Mouse (Mus musculus): Measurements from ENCODE around the gene Gls.

The Gls gene

GRCm38 (mm10) chr1:52233143-52233713, at the start of gene Gls:
Gene Gls (minus strand): TSS chr1:52233232.
- in situ Hi-C loops (cut with MboI, MseI) = loop anchor here in 1 of 2 experiments (5.0 kb wide), 1 partner anchor 264 kb away; no protein-coding TSS in a partner anchor

GRCm38 (mm10) chr1:52279831-52280595, 47.0 kb upstream of the Gls start:
- in situ Hi-C loops (cut with MboI, MseI) = no loop called here

GRCm38 (mm10) chr1:52279331-52279730, 46.3 kb upstream of the Gls start:
- in situ Hi-C loops (cut with MboI, MseI) = no loop called here

DNA sequence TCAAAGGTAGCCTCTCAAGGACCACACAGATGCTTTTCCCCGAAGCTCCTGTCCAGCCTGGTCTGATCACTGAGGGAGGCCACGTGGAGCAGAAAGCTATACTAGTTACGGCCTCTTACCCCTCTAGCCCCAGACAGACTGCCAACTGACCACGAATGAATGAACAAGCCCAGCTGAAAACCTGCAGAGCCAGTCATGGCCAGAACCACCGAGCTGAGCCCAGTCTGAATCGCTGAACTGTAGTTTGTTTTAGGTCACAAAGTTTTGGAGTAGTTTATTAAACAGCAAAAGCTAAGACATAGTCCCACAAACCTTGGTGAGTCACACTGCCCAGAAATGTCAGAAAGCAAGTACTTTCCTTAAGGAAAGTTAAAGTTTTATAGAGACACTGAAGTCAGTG, 45.0 kb upstream of the Gls start:
- in situ Hi-C loops (cut with MboI, MseI) = no loop called here

DNA sequence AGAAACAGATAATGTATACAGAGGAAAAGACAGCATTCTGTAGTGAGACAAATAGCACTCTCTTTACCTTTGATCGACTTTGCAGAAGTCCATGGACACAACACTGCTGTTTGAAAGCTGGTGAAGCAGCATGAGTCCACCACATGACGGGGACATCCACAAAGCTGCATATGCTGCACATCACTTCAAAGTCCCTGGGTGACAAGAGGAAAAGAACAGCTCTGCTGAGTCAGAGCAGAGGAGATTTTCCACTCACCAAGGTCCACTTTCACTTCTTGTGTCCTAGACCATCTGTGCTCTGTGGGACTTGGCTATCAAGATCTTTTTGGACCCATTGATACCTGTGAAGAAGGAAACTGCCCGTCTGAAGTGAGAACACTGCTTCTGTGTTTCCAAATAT, 41.2 kb upstream of the Gls start:
- in situ Hi-C loops (cut with MboI, MseI) = no loop called here

- in situ Hi-C loops (cut with MboI, MseI) = no loop called here
These were observed 39.1 kb upstream of the Gls start for GRCm38 (mm10) chr1:52272018-52272678.

GRCm38 (mm10) chr1:52270354-52270753, 37.3 kb upstream of the Gls start:
- in situ Hi-C loops (cut with MboI, MseI) = no loop called here

- in situ Hi-C loops (cut with MboI, MseI) = loop anchor here in 1 of 2 experiments (5.0 kb wide), 1 partner anchor 97 kb away; no protein-coding TSS in a partner anchor
These were observed 36.6 kb upstream of the Gls start for GRCm38 (mm10) chr1:52269596-52269995.

GRCm38 (mm10) chr1:52268006-52268405, 35.0 kb upstream of the Gls start:
- in situ Hi-C loops (cut with MboI, MseI) = loop anchor here in 1 of 2 experiments (5.0 kb wide), 1 partner anchor 96 kb away; no protein-coding TSS in a partner anchor

- in situ Hi-C loops (cut with MboI, MseI) = loop anchor here in 1 of 2 experiments (5.0 kb wide), 1 partner anchor 95 kb away; no protein-coding TSS in a partner anchor
These were observed 34.6 kb upstream of the Gls start for GRCm38 (mm10) chr1:52267606-52268005.

DNA sequence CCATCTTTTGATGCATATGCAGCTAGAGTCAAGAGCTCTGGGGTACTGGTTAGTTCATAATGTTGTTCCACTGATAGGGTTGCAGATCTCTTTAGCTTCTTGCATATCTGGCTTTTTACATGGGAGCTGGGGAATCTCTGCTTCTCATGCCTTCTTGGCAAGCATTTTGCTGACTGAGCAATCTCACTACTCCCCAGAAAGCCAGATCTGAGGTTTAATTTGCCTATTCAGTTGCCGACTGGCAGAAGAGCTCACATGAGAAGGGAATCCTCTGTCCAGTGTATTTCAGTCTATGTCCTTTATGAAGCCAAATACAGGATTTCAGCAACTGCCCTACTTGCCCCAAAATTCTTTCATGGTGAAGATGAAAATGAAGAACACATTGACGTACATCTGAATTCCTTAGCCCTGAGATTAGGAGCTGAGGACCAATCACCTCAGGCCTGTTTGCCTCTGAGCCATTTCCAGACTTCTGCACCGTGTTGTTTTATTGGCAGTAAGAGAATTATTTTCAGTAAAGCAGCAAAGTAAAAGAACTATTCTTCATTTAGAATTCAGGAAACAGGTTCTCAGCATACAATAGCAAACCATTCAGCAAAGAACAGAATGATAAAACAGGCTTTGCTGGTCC, 33.0 kb upstream of the Gls start:
- in situ Hi-C loops (cut with MboI, MseI) = loop anchor here in 1 of 2 experiments (5.0 kb wide), 1 partner anchor 94 kb away; no protein-coding TSS in a partner anchor

DNA sequence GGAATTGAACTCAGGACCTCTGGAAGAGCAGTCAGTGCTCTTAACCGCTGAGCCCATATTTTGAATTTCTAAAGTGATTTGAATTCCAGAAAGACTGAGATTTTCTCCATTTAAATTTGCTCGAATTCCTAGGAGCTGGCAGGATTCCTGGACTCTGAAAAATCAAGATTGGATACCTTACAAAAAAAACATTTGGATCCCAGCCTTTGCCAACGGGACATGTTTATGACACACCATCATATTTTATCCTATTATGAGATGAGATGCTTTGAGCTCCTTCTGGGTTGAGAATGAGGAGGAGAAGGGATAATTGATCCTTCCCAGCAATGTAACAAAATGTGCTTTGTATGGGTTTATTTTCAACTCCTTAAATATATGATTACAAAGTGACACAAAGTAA, 31.3 kb upstream of the Gls start:
- in situ Hi-C loops (cut with MboI, MseI) = no loop called here

DNA sequence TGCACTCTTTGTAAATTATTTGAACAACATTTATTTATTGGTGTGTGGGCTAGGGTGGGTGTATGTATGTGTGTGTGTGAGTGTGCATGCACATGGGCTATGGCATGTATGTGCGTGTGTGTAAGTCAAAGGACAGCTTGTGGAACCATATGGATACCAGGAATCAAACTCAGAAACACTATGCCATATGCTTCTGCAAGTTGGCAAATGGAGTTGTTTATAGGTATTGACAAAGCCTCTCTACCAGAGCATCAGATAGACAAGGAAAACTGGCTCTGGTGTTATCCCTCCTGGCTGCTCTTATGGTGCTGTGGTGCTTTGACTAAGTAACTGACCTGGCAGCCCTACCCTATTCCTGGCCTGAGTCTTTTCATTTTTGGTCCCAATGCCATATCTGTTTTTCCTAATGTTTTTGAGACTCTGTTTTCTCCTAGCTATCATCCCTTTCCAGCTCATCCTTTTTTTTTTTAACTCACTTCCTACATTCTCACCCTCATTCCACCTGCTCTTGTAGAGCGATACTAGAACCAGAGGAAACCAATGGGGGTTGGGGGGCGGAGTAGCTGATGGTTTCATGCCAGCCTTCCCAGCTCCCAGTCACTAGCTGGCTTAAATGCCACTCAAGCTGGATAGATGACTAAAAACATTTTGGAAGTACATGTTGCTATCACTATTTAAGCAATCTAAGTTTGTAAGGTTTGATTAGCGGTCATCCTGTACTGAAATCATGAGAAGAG, 27.5 kb upstream of the Gls start:
- in situ Hi-C loops (cut with MboI, MseI) = no loop called here

DNA sequence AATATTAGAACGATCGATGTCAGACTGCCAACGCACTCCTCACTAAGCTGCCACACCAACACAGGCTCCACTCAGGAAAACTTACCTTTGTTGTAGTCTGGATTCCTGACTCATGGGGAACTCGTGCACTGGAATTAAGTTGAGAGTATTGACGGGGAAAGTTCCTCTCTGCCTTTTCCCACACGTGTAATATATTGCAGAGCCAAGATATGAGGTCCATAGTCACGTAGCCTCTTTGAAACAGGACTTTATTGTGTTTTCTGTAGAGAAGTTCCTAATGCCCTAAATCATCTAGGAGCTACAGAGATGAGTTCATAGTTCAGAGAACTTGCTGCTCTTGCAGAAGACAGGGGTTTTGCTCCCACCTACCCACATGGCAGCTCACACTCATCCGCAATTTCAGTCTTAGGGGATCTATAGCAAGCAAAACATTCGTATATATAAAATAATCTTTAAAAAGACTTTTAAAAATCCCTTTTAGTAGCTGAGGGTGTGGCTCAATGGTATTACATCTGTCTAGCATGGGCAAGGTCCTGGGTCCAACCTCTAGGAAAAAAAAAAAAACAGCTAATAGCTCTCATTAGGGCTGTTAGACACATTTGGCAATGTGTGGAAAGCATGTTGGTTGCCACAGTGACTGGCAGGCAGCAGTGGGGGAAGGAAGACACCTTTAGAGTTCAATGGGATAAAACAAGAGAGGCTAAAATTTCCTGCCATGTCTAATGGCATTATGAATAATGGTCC, 25.1 kb upstream of the Gls start:
- in situ Hi-C loops (cut with MboI, MseI) = no loop called here

- in situ Hi-C loops (cut with MboI, MseI) = no loop called here
These were observed 23.9 kb upstream of the Gls start for GRCm38 (mm10) chr1:52256916-52257315.

DNA sequence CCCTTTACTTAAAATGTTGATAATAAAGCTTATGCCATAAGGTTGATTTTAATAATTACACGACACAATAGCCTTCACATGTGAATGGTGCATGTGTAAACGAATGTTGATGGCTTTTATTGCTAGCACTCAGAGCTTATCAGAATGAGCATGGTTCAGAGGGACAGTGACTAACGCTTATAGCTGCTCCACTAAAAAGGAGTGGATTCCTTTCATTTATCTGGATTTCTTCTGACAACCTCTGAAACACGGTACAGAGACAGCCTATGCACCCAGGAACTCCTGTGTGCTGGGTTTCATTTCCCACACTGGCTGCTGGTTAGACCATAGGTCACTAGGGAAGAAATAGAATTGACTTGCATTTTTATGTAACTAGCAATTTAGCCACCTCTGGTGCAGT, 23.2 kb upstream of the Gls start:
- in situ Hi-C loops (cut with MboI, MseI) = no loop called here

GRCm38 (mm10) chr1:52254411-52254810, 21.4 kb upstream of the Gls start:
- in situ Hi-C loops (cut with MboI, MseI) = no loop called here

- in situ Hi-C loops (cut with MboI, MseI) = no loop called here
These were observed 20.4 kb upstream of the Gls start for GRCm38 (mm10) chr1:52253386-52253785.

DNA sequence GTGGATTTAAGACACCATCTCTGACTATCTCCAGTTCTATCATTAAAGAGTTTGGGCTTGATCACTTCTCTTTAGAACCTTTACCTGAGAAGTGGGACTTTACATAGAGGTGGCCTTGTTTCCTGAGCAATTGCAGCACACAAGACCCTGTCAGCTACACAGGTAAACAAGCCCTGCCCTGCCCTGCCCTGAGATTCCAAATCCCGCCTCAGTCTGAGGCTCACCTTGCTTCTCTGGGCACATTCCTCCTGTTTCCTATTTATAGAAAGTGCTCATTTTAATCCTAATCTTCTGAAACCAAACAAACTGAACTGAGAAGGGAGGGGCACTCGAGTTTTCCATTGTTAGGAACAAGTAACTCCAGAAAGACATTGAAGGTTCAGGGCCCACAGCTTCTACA, 19.4 kb upstream of the Gls start:
- in situ Hi-C loops (cut with MboI, MseI) = no loop called here

- in situ Hi-C loops (cut with MboI, MseI) = no loop called here
These were observed 18.2 kb upstream of the Gls start for GRCm38 (mm10) chr1:52251038-52251735.
